Mouse (Mus musculus) frontal cortex, postnatal 10 days (tissue): ENCODE results near the gene Acoxl.

Source experiments
- DNase-seq, 2 experiments: peaks; one replicate each; pipeline ENCODE4 v3.0.0; 2022; ENCODE audit warnings: low spot score in 2 of 2, mixed read lengths in 1 of 2

Gene Acoxl

DNA sequence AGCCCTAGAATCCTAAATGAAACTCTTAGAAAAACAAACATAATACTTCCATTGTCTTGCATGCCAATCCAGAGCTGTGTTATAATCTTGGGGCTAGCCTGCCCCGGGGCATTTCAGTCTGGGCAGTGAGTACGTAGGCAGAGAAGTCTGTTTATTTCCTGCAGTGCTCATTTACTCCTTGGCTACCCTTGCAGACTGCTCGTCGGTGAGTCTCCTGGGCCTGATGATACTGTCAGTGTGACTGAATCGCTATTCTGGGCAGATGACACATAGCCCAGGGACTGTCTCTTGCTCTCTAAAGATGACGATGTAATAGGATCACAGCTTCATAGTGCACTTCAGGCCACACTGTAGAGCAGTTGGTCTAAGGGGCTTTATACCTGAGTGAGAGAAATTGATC is 56.2 kb downstream of the Acoxl start:
- no peak for DNase-seq

DNA sequence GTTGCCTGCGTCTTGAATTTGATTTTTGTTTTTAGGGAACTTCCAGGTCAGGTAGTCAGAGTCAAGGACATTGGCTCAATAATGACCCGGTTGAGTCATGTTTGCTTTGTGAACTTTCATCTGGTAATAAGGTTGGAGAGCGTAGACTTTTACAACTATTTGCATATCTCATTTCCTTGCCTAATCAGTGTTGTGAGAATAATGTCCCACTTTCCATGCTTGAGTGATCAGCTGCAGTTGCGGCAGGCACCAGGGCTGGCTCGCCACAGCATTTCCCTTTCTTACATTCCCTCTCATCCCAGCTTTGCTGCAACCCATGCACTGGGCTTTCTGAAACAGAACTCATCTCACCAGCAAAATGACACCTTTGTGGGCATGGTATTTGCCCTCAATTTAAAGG is 59.0 kb downstream of the Acoxl start:
- no peak for DNase-seq

DNA sequence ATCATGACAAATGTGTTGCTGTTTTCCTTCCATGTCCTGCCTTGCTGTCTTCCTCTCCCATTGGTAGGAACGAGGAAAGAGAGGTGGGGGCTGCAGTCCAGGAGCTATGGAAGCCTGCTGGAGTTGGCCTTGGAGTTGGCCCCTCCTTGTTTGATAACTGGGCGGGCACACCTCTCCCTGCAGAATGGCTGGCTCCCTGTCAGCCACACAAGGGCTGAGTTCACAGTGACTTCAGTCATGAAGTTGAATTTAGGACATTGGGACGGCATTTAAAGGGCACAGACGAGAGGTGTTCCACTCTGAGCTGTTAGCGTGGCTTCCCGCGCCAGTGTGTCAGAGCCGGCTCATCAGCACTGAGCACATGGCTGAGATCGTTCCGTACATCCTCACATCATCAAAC is 66.2 kb downstream of the Acoxl start:
- DNase-seq: no peak

- DNase-seq: no peak
These were observed 68.5 kb downstream of the Acoxl start for GRCm38 (mm10) chr2:127906973-127907678.

GRCm38 (mm10) chr2:127907679-127908042 is 69.0 kb downstream of the Acoxl start:
- no peak for DNase-seq

- DNase-seq: no peak
These were observed 70.2 kb downstream of the Acoxl start for GRCm38 (mm10) chr2:127908881-127909280.

DNA sequence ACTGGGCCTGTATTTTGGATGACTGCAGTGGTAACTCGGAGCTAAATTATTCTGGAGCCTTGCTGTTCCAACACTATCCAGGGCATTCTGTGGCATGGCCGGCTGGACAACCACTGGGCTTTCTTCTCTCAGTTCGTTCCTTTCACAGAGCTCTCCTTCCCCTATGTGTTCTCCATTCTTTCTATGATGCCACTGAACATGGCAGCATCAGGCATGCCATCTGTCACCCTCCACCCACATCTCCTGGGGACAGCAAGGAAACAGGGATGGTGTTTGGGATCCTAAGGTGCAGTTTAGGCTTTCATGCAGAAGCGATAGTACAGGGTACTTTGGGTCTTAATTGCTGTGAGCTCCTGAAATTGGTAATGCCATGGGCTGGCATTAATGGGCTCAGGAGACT is 71.1 kb downstream of the Acoxl start:
- DNase-seq: no peak

GRCm38 (mm10) chr2:127911579-127911978 is 72.9 kb downstream of the Acoxl start:
- no peak for DNase-seq

- DNase-seq: no peak
These were observed 75.4 kb downstream of the Acoxl start for GRCm38 (mm10) chr2:127914047-127914446.

- no peak for DNase-seq
These were observed 78.2 kb downstream of the Acoxl start for GRCm38 (mm10) chr2:127916804-127917410.

- no peak for DNase-seq
These were observed 81.1 kb downstream of the Acoxl start for GRCm38 (mm10) chr2:127919740-127920139.

- no peak for DNase-seq
These were observed 83.6 kb downstream of the Acoxl start for GRCm38 (mm10) chr2:127922036-127922901.

GRCm38 (mm10) chr2:127923077-127923680 is 84.5 kb downstream of the Acoxl start:
- no peak for DNase-seq

GRCm38 (mm10) chr2:127926679-127927324 is 88.1 kb downstream of the Acoxl start:
- DNase-seq: no peak

- DNase-seq: no peak
These were observed 89.0 kb downstream of the Acoxl start for GRCm38 (mm10) chr2:127927452-127928273.

- DNase-seq: no peak
These were observed 89.6 kb downstream of the Acoxl start for GRCm38 (mm10) chr2:127928279-127928678.

GRCm38 (mm10) chr2:127928871-127929270 is 90.2 kb downstream of the Acoxl start:
- DNase-seq: no peak

DNA sequence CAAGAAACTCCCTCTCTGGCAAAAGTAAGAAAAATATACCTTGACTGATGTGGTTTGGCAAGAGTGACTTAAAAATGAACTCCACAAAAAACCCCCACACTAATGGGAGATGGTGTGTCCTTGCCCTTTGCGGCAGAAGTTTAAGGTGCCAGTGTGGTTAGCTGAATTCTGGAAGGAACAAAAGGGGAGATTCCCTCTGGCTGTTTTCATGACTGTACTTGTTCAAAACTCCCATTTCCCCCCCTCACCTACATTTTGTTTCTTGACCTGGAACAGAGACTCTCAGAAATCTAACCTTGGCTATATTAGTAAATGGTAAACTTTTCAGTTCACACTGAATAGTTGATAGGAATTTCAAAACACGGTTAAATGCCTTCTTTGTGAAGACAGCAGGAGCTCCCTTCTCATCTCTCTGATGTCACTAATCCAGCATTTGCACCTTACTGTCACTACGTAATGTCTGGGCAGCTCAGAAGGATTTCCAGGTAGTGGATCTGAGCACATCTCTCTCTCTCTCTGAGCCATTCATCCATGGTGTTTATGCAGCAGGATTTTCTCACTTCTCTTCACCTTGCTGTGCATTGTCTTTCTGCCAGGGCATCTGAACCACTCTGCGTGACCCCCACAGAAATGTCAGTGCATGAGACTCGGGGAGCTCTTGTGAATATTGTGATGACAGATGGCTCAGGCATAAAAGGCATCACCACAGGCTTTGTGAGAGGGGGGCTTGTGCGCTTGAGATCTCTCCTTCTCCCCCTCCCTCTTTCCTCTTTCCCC is 91.5 kb downstream of the Acoxl start:
- DNase-seq: no peak

DNA sequence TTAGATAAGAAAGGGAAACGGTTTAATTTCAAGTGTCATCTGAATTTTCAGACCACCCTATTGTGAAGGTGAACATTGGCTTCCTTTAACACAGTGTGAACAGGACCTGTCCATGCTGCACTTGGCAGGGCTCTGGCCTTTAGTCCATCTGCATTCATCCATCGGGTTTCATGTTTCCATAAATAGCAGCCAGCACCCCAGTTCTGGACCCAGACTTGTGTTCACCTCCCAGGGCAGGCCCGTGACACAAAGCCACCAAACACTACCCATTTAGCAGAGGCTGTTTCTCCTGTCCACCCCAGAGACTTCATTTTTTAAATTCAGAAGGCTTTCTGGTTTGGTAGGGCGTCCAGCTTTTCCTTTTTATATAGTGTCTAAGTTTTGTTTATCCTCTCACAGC is 92.9 kb downstream of the Acoxl start:
- DNase-seq: no peak

DNA sequence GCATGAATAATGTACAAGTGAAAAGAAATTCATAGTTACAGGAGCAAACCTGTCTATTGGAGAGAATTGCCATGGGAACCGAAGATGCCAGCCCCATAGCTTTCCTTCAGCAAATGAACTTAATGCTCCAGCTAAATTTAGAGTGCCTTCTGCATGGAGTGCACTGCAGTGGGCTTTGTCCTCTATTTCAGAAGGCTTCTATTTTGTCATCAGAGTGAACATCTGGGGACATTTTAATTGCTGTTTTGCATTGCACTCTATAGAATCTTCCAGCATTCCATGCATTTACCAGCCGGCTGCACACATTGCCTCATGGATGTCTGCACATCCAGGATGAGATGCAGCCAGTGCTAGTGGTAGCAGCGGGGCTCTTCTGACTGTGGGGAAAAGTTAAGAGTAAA is 94.9 kb downstream of the Acoxl start:
- DNase-seq: peak; percentile 17 to 33
